Mouse (Mus musculus): ENCODE results near the gene Wdr4.

Gene Wdr4

GRCm38 (mm10) chr17:31499725-31500124 is 20.1 kb downstream of the Wdr4 start:
- no peak for DNase-seq (ENCODE audit: low read depth, low spot score)

- DNase-seq (ENCODE audit: low read depth, low spot score), result no peak
Observed at GRCm38 (mm10) chr17:31497726-31498125, 22.1 kb downstream of the Wdr4 start.

- no peak for DNase-seq (ENCODE audit: low read depth, low spot score)
Observed at GRCm38 (mm10) chr17:31494989-31495388, 24.8 kb downstream of the Wdr4 start.

- DNase-seq (ENCODE audit: low read depth, low spot score), result peak; percentile 87
Observed at GRCm38 (mm10) chr17:31492416-31492815, 27.4 kb downstream of the Wdr4 start.

GRCm38 (mm10) chr17:31491355-31491754 is 28.4 kb downstream of the Wdr4 start:
- DNase-seq (ENCODE audit: low read depth, low spot score), result no peak

GRCm38 (mm10) chr17:31487433-31488060 is 32.2 kb downstream of the Wdr4 start:
- no peak for DNase-seq (ENCODE audit: low read depth, low spot score)

GRCm38 (mm10) chr17:31486616-31487198 is 33.1 kb downstream of the Wdr4 start:
- no peak for DNase-seq (ENCODE audit: low read depth, low spot score)

- no peak for DNase-seq (ENCODE audit: low read depth, low spot score)
Observed at GRCm38 (mm10) chr17:31479108-31479844, 40.5 kb downstream of the Wdr4 start.

GRCm38 (mm10) chr17:31478606-31479005 is 41.2 kb downstream of the Wdr4 start:
- no peak for DNase-seq (ENCODE audit: low read depth, low spot score)

- no peak for DNase-seq (ENCODE audit: low read depth, low spot score)
Observed at GRCm38 (mm10) chr17:31474388-31474787, 45.4 kb downstream of the Wdr4 start.

GRCm38 (mm10) chr17:31470766-31471418 is 48.9 kb downstream of the Wdr4 start:
- DNase-seq (ENCODE audit: low read depth, low spot score), result no peak

GRCm38 (mm10) chr17:31468496-31468895 is 51.3 kb downstream of the Wdr4 start:
- DNase-seq (ENCODE audit: low read depth, low spot score), result no peak

- peak; percentile 38 for DNase-seq (ENCODE audit: low read depth, low spot score)
Observed at GRCm38 (mm10) chr17:31466854-31467253, 52.9 kb downstream of the Wdr4 start.

GRCm38 (mm10) chr17:31462506-31462905 is 57.3 kb downstream of the Wdr4 start:
- DNase-seq (ENCODE audit: low read depth, low spot score), result no peak

- DNase-seq (ENCODE audit: low read depth, low spot score), result no peak
Observed at GRCm38 (mm10) chr17:31460416-31460815, 59.4 kb downstream of the Wdr4 start.

GRCm38 (mm10) chr17:31456723-31457567 is 62.8 kb downstream of the Wdr4 start:
- no peak for DNase-seq (ENCODE audit: low read depth, low spot score)

- no peak for DNase-seq (ENCODE audit: low read depth, low spot score)
Observed at GRCm38 (mm10) chr17:31454056-31454455, 65.7 kb downstream of the Wdr4 start.

GRCm38 (mm10) chr17:31453476-31453875 is 66.3 kb downstream of the Wdr4 start:
- no peak for DNase-seq (ENCODE audit: low read depth, low spot score)

GRCm38 (mm10) chr17:31452816-31453215 is 67.0 kb downstream of the Wdr4 start:
- DNase-seq (ENCODE audit: low read depth, low spot score), result no peak

GRCm38 (mm10) chr17:31451179-31451708 is 68.5 kb downstream of the Wdr4 start:
- DNase-seq (ENCODE audit: low read depth, low spot score), result no peak

GRCm38 (mm10) chr17:31450206-31450605 is 69.6 kb downstream of the Wdr4 start:
- DNase-seq (ENCODE audit: low read depth, low spot score), result no peak

Measured in CD4-positive, CD25-positive, alpha-beta regulatory T cell, adult 2 months (primary cell).